Mouse (Mus musculus) MEL-GATA-1-ER (cell line): Measurements from ENCODE around the gene Lgals2.

Experiments used
- DNase-seq: peaks from one replicate; pipeline ENCODE4 v3.0.0-alpha.2; 2012; ENCODE audit warnings: low read depth; ENCODE audit errors: extremely low read depth

Lgals2 gene

DNA sequence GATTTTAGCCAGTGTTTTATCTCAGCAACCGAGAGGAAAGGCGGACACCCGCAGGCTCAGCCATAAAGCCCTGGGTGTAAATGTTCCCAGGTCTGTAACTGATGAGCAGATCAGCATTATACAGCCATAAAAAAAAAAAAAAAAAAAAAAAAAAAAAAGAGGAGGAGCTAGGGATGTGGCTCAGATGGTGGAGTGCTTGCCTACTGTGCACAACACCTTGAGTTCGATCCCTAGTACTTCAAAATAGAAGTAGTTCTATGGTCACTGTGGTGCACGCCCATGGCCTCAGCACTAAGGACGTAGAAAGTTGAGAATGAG lies 39.3 kb downstream of the Lgals2 start:
- no peak for DNase-seq

DNA sequence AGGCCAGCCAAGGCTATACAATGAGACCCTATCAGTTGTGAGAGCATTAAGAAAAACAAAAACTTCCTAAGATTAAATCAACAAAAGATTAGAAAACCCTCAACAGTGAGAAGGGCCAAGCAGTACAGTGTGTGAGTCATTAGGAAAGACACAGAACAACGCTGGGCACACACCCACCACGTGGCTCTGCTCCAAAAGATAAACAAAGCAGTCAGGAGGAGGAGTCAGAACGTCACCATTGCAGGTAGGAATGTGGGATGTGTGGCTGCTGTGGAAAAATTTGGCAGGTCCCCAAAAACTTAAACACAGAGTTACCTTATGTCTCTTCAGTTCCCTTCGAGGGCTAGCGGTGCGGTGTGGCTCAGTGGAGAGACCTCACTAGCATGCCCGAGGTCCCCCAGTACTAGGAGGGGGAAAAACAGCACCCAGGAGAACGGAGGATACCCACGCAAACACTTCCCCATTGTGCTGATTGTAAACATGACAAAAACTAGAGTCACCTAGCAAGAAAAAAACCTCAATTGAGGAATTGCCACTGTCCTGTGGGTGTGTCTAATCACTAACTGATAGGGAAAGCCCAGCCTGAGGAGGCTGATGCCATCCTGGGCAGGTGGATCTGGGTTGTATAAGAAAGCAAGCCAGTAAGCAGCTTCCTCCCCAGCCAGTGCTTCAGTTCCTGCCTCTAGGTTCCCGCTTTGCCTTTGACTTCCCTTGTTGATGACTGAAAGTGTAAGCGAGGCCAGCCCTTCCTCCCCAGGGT lies 39.8 kb downstream of the Lgals2 start:
- no peak for DNase-seq

DNA sequence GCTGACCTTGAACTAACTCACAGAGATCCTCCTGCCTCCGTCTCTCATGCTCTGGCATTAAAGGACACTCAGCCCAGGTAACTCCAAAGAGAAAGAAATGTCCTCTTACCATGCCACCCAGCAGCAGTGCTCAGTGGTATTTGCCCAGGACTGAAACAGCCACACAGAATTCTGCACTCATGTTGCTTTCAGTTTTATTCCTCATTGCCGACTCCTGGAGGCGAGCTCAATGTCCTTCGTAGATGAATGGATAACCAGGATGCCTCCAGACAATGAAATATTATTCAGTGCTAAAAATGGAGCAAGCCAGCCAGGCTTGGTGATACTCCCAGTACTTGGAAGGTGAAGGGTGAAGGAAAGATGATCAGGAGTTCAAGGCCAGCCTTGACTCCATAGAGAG lies 41.7 kb downstream of the Lgals2 start:
- no peak for DNase-seq

DNA sequence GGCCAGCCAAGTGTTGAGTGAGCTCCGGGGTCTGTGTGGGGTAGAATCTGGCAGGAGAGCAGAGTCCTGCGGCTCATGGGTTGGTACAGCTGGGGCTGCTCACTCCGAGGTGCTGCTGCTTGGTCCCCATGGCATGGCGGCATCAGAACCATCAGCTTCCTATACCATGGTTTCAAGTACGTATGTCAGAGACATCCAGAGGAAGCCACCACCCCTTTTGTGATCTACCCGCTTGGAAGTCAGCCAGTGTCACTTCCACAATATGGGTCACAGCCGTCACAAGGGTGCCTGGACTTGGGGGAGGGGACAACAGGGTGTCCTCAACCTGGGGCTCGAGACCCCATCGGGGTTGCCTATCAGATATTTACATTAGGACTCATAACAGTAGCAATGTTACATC lies 45.2 kb downstream of the Lgals2 start:
- DNase-seq, result no peak

DNA sequence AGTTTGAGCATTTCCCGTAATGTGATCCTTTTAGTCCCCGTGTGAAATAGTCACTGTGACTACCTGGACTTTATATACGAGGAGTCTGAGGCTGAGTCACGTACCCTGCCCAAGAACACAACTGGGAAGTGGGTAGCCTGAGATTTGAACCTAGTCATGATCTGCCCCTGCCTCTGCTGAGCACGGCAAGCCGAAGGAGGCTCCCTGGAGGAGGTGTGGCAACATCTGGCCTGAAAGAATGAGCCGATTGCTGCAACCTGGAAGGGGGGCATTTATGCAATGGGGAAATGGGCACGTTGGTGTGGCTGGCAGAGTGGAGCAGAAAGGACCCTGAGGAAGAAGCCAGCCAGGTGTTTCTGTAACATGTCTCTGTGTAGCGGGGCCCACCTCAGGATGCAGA lies 45.6 kb downstream of the Lgals2 start:
- DNase-seq, result no peak

DNA sequence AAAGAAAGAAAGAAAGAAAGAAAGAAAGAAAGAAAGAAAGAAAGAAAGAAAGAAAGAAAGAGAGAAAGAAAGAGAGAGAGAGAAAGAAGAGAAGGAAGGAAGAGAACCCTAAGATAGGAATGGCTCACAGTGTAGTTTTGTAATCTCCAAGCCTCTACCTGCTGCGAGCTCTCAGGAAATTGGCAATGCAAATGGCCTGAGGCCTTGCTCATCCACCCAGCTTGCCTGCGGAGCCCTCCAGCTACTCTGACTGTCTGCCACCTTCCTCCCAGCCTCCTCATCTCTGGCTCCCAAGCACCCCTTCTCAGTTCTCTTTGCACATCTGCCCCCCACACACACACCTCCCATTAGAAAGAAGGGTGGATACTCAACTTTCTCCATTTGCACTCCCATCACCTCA lies 46.3 kb downstream of the Lgals2 start:
- no peak for DNase-seq

DNA sequence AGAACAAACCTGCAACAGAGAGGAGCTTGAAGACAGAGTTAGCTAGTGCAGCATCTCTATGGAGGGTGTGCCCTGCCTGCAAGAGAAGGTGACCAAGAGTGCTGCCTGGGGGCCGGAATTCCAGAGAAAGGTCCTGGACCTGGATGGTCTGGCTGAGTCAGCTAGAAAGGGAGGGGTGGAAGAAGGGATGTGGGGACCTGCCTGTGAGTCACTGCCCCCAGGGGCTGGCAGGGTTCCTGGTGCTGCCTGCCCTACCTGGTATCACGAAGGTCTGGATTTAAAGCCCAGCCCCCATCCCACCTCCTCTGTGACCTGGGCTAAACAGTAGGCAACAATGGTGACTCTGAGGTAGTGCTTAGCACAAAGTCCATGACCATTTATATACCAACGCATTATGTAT lies 48.2 kb downstream of the Lgals2 start:
- no peak for DNase-seq

DNA sequence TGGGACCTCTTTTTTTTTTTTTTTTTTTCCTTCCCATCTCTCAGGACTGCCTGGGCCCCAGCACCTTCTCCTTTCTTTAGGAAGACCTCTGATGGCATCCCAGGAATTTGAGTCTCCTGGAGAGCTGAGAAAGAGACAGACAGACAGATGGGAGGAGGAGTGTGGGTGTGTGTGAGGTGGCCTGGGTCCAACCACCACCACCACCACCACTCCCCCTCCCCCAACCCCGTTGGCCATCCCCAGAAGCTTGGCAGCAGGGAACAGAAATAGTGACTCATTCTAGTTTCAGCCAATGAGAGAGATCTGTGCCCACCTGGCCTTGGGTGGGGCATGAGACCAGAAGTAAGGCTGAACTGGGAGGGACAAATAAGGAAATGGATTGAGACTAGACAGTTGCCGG lies 48.7 kb downstream of the Lgals2 start:
- DNase-seq, result no peak

DNA sequence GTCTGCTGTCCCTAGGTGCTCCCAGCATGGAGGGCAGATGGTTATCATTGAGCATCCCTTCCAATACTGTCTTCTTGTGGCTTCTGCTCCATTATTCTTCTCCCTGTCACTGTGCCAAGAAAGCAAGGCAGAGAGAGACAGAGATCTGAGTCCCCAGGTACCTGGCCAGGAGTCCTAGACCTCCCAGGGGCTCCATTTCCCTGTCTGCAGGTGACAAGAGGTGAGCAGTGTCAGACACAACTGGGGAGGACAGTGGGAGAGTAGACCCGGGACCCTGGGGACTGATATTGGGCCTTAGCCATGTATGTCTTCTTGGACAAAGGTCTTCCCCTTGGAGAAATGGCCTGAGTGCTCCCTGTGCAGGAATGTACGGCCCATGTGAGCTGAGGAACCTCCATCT lies 50.0 kb downstream of the Lgals2 start:
- no peak for DNase-seq

DNA sequence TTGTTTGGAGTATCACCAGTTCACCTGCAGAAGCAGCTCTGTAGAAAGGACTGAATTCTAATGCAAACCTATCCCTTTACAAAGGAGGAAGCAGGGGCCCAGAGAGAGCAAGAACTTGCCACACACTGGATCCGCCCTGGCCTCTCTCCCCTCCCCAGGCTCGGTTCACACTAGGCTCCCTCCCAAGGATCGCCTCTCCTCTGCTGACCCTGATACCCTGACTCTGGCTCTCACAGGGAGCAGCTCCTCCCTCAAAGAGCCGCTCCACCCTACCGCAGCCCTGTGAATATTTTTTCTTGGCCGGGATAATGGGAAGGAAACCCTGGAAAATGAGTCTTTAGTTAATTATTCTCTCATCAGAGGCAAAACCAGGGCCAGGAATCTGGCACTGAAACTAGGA lies 51.0 kb downstream of the Lgals2 start:
- DNase-seq, result no peak

DNA sequence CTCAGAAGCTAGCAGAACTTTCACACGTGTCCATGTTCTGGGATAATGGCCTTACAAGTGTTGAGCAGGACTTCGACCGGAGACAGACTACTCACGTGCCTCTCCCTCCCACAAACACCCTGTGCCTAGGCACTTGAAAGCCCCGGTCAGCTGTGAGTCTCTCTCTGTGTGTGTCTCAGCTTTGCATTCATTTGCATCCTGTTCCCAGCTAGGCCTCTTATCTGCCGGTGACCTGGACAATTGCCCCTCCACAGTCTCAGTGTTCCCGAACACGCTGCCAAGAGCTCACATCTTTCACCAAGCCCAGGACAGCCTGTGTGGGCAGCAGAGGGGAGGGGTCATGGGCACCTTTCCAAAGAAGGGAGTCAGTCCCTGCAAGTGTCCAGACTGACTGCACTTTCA lies 51.8 kb downstream of the Lgals2 start:
- no peak for DNase-seq

DNA sequence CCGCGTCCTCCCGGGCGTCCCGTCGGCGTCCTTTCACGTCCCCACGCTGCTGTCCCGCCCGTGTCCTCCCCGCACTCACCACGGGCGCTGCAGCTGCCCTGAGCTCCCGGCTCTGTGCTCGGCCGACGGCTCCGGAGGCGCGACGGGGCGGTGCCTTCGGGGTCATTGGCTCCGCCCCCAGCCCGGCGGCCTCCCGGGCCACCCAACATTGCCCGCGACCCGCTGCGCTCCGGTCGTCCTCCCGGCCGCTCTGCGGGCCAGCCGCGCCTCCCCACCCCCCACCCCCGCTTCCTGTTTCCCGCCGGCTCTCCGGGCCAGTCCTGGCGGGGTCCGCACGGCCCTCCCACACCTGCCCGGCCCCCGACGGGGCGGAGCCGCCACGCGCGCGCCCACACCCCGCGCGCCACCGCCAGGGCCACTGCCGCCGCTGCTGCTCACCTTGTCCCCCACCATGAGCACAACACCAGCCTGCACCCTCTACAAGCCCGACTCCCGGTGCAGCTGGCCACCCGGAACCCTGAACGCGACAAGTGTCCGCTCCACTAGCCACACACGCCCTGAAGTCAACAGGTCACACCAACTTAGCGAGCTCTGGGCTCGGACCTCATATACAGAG lies 52.4 kb downstream of the Lgals2 start, which contains the start of gene Card10:
Card10 (minus strand) TSS at position 267 of the 616 bp plus-strand sequence.
- no peak for DNase-seq

DNA sequence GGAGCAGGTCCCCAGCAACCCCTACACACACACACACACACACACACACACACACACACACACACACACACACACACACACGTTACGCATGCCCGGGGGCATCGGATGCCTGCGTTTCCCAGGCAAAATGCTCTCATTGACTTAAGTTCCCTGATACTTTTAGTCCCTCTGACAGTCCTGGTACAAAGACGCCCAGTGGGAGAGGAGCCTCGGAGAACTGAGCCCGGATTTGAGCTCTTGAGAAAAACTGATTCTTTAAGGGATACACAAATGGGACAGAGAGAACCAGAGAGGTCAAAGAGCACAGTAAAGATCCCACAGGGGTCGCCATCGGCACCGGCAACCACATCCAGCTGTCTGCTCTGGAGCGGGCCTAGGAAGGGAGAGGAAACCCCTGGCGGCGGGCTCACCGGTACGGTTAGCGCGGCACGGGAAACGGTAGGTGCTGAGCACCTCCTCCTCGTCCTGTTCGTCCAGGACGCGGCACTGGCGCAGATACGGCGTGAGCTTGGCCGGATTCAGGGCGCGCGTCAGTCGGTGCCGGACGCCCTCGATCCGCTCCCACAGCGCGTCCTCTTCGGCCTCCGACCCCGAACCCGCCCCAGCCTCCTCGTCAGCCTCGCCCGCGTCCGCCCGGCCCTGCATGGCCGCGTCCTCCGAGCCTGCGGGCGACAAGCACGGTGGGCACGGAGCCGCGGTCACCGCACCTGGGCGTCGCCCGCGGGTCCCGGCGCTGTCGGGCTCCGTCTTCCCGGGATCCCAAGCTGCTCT lies 53.2 kb downstream of the Lgals2 start:
- no peak for DNase-seq

DNA sequence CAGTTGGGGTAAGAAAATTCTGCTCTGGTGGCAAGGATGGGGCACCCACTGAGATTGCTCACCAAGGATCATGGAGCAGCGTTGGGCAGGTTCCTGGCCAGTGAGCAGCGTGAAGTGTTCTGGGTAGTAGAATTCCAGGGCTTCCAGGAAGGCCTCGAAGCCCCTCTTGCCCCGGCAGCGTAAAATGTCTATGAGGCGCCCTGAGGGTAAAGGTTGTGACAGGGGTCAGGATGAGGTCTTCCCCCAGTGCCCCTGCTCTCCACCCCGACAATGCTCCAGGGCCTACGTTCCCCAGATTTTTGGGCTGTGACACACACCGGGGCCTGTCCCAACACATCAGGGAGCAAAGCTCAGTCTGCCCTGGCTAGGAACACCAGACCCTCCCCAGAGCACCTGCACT lies 53.8 kb downstream of the Lgals2 start:
- DNase-seq, result no peak
